Mouse (Mus musculus) frontal cortex, postnatal 36 days (tissue): ENCODE results near the gene Gm12394.
"Not testable (repeated sequence)": the region's sequence is repeated elsewhere in the genome, so short reads cannot be mapped to it uniquely, and the experiment has no call there.

Experiments
- DNase-seq, 2 experiments: peaks; one replicate each; pipeline ENCODE4 v3.0.0; 2022; ENCODE audit warnings: low spot score in 2 of 2

Gene Gm12394

GRCm38 (mm10) chr4:42856671-42857070 is at the start of gene Gm12394:
Gene Gm12394 (minus strand): TSS chr4:42856771.
- not testable (repeated sequence) for DNase-seq

- DNase-seq = no peak
These were observed 48.4 kb upstream of the Gm12394 start for GRCm38 (mm10) chr4:42904966-42905365.

DNA sequence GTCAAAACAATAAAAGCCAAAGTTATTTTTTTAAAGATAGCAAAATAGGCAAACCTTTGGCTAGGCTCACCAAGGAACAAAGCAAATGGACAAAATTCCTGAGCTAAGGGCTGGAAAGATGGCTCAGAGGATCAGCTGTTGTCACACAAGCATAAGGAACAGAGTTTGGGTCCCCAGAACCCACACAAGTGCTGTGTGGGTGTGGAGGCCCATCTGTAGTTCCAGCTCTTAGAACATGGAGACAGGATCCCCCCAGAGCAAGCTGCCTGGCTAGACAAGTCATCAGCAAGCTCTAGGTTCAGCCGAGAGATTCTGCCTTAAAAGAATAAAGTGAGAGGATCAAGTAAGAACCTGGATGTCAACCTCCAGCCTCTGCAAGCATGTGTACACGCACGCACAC is 48.0 kb upstream of the Gm12394 start:
- DNase-seq = no peak

- DNase-seq = no peak
These were observed 47.4 kb upstream of the Gm12394 start for GRCm38 (mm10) chr4:42903942-42904341.

DNA sequence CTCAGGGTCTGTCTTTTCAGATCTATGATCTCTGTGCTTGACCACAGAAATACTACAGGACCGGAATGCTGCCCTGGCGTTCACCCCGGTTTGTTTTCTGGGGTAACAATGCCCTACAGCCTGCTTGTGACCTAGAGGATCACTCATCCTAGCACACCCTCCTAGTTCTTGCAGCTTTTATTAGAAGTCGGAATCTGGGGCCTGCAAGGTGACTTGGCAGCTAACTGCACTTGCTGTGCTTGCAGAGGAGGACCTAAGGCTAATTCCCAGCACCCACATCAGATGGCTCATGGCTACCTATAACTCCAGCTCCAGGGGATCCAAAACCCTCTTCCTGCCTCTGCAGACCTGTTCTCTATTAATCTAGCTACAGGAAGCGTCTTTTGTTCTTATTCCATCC is 46.2 kb upstream of the Gm12394 start:
- DNase-seq = no peak

GRCm38 (mm10) chr4:42902174-42902573 is 45.6 kb upstream of the Gm12394 start:
- no peak for DNase-seq

DNA sequence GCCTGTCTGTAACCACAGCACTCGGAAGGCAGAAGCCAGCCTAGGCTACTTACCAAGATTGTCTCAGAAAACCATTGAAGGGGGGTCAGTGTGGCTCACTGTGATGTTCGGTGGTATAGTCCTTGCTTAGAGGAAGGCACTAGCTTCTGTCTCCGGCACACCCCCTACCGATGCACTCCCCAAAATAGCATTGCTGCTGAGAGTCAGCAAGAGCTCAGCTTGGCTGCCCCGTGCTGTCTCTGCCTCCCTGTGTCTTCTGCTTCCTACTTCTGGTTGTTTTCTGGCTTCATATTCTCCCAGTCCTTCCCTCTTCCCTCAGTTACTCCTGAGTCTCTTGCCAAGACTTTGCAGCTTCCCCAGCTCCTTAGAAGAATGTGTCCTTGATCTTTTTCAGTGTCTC is 44.3 kb upstream of the Gm12394 start:
- DNase-seq = peak in 1 of 2 experiments; percentile 74

- DNase-seq = no peak
These were observed 42.3 kb upstream of the Gm12394 start for GRCm38 (mm10) chr4:42898914-42899313.

- no peak for DNase-seq
These were observed 38.5 kb upstream of the Gm12394 start for GRCm38 (mm10) chr4:42895118-42895517.

DNA sequence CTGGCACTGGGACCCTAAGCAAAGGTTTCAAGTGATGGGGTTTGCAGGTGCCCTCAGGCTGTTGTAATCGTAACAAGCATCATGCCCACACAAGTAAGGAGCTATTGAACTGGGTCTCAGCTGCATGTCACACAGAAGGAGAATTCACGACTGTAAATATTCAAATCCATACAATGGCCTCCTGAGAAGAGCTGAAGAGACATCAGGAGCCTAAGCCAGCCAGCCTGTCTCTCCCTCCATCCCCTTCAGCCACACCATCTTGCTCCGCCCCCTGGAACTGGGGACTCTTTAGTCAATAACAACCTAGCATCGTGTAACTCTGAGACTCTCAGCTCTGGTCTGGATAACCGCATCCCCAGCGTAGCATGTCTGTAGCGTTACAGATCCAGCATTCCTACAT is 34.6 kb upstream of the Gm12394 start:
- DNase-seq = no peak

DNA sequence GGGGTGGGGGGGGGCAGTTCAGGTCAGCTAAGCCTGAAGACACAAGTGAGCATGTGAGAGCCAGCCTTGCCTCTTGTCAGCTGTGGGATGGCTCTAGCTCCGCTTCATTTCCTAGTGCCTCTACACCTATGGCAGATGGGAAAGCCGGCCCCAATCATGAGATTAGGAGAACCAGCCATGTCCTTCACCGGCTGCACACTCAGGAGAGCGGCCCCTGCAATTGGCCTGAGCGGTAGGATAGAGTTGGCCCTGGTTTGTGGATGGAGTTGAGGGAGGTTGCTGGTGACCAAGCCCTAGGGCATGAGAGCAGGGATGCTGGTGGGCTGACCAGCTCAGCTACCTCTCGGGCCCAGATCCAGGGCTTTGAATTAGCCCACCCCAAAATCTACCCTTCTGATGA is 32.2 kb upstream of the Gm12394 start:
- DNase-seq = no peak

DNA sequence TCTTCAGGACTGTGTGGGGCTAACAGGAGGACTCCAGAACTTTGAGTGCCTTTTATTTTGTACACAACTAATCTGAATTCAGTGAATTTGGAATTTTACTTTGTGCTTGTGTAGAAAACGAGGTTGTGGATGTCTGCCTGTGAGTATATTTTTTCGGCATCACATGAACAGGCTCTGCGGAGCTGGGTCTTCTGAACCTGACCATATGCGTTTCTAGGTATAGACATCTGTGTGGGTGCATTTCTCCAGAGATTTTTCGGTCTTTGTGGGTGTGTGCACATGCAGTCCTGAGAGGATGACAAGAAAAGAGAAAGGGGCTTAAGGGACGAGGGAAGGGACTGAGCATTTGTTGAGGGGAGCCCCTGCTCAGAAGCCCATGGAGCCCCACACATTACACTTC is 30.4 kb upstream of the Gm12394 start:
- DNase-seq = peak; percentile 40 to 79

- no peak for DNase-seq
These were observed 24.0 kb upstream of the Gm12394 start for GRCm38 (mm10) chr4:42880677-42880948.

DNA sequence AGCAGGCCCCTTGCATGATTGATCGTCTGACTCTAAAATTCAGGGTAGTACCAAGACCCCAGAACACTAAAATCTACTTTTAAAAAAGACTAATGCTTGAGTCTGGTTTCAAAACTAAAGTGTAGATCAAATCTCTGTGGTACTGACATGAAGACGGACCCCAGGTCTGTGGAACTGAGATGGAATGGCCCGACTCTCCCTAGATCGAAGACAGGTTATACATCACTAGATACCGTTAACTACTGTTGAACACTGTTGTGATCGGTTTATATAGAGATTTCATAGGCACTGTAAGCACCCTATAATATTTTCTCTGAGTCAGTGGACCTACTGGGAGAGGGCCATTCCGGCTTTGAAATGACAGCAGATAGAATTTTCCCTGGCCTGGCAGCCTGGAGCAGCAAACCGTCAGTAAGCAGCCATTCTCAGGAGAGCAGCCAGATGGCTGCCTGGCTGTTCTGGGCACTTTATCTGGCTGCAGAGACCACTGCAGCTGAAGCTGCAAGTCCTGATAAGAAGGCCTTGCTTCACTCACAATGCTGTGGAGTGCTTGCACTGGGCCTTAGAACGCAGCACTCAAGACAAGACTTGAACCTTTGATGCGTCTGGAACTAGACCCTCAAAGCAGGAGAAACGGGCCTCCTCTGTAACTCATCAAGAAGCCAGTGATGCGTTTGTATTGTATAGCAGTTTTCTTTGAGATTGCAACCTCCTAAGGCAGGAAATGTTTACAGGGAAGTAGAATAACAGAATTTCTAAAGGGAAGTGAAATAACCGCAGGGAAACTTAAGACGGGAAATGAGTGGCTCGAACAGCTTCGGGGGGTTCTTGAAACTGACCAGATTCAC is 23.5 kb upstream of the Gm12394 start:
- no peak for DNase-seq

GRCm38 (mm10) chr4:42877657-42878056 is 21.1 kb upstream of the Gm12394 start:
- DNase-seq = no peak

DNA sequence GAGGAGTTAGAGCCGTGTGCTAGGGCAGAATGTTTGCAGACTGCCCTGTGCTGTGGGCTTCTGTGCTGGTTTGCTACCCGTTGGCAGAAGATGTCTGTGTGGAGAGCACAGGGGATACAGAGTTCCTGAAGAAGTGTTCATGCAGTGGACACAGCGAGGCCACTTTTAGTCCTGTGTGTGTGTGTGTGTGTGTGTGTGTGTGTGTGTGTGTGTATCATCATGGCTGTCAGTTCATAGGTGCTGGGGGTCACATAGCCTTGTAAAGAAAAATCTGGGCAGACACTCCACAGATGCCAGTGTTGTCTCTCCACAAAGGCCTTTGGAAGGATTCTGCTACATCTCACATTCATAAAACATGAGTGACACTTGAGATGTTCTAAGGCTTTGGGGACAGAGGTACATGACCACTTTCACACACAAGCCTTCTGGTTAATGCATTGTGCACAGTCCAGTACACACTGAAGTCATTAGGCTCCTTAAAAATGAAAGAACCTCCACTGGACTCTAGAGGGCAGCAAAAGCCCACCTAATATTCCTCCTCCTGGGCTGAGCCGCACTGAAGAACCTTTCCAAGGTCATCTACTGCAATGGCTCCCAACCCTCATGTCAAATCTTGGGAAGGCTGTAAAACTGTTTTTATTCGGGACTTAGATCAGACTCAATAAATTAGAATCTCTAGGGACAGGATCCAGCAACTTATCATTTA is 20.2 kb upstream of the Gm12394 start:
- DNase-seq = peak; percentile 45 to 66

GRCm38 (mm10) chr4:42874134-42874533 is 17.6 kb upstream of the Gm12394 start, which contains the start of gene Fam205c:
Gene Fam205c (minus strand): TSS chr4:42874234.
- DNase-seq = no peak

DNA sequence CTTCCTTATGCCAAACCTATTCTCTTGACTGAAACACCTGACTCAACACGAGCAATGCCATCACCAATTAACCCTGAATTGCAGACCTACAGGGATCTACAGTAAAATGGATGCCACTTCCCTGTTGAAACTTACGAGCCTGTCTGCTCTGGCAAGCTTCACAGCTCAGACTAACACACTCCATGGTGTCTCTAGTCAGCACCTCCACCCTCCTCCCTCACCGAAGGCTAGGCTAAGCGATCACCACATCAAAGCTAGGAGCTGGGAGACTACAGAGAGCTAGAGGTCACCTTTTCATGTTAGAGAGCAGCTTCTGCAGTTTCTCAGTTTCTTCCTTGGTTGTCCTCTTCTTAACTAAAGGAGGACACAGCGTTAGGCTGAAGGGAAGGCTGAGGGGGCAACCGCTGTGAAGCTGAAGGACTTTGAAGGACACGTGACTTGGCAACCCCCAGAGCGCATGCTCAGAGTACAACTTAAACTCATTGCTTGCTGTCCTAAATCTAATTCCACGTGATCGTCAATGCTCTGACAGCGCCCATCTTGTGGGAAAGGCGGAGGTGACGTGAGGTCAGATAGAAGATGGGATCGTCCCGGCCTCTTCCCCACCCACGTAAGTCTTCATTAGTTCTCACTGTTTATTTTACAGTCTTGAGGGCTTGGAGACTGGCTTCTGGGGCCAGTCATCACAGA is 16.3 kb upstream of the Gm12394 start:
- no peak for DNase-seq

GRCm38 (mm10) chr4:42872151-42872550 is 15.6 kb upstream of the Gm12394 start:
- no peak for DNase-seq

- DNase-seq = no peak
These were observed 14.2 kb upstream of the Gm12394 start for GRCm38 (mm10) chr4:42870748-42871147.

- DNase-seq = no peak
These were observed 11.6 kb upstream of the Gm12394 start for GRCm38 (mm10) chr4:42868193-42868592.

GRCm38 (mm10) chr4:42867390-42867789 is 10.8 kb upstream of the Gm12394 start:
- no peak for DNase-seq

GRCm38 (mm10) chr4:42863487-42863886 is 6.9 kb upstream of the Gm12394 start:
- DNase-seq = not testable (repeated sequence)
